Mouse (Mus musculus) gastrocnemius, postnatal 14 days (tissue): ENCODE measurements at regions not wholly inside any gene's neighbourhood (a gene's known extent, or its start where the extent isn't known, plus 50 kb on each side); places are given as distances from the start of the nearest gene placed in this dataset.

Experiments
- DNase-seq: peaks from one replicate; pipeline ENCODE4 v3.0.0; 2021; ENCODE audit warnings: mixed read lengths
- intact Hi-C: fragments of 180-260 bp; cut with DNase I; formaldehyde crosslinking; loops from one replicate; pipeline ENCODE4 v1.15.1; 2025; ENCODE audit warnings: low total_unique reads

DNA sequence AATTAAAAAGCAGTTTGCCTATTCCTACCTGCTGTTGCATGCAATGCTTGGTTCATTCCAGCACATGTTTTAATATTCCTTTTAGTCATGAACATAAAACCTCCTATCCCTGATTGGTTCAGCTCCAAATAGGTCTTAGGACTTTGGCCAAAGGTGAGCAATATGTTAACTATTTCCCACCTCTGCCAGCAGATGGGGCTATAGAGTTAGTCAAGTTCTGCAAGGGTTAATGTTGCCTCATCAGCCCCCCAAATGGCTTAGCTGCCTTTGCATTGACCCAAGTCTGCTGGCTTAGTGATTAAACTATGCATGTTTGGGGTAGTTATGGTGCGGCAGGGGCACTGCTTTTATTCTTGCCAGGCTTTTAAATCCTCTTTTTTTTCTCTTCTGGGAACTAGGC, 62.1 kb upstream of the Arhgap24 start:
- intact Hi-C loops, result no loop called here

DNA sequence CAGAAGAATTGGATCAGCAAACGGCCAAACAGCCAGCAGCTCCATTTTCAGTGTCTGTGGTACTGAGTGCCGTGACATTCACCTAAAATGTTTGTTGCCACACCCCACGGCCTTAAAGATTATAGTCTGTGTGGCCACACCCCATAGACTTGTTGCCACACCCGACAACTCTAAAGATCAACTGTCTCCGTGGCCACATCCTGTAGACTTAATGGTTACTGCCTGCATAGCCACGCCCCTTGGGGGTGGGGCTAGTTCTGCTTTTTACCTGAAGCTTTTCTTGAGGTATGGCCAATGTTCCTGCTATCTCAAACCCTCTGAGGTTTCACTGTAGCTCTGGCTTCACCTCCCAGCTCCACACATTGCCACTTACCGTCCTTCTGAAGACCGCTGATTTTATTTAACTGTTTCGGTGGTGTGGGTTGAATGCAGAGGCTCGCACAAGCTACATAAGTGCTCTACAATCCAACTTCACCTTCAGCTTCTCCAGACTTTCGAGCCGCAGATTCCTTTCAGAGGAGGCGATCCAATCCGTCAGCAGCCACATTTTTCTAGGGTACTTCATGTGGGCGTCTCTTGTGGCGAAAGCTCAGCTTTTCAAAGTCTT, 56.5 kb upstream of the Arhgap24 start:
- intact Hi-C loops, result loop anchor here (10.0 kb wide), 1 partner anchor 260 kb away; no protein-coding TSS in a partner anchor
- no peak for DNase-seq

More for the DNA sequence above, 62.1 kb upstream of the Arhgap24 start:
- no peak for DNase-seq

- DNase-seq, result no peak
- intact Hi-C loops, result loop anchor here (10.0 kb wide), 1 partner anchor 256 kb away; no protein-coding TSS in a partner anchor
Observed at GRCm38 (mm10) chr5:102428310-102428709, 52.9 kb upstream of the Arhgap24 start.
